Mouse (Mus musculus) retina, embryonic 14.5 days (tissue): ENCODE measurements around the gene Ntsr1.

Experiments used
- DNase-seq: peaks from one replicate; pipeline ENCODE4 v3.0.0-alpha.2; 2015; ENCODE audit warnings: low spot score

The Ntsr1 gene

GRCm38 (mm10) chr2:180499741-180500140 is at the start of gene Ntsr1:
Ntsr1 (plus strand) TSS chr2:180499976.
- DNase-seq: no peak

DNA sequence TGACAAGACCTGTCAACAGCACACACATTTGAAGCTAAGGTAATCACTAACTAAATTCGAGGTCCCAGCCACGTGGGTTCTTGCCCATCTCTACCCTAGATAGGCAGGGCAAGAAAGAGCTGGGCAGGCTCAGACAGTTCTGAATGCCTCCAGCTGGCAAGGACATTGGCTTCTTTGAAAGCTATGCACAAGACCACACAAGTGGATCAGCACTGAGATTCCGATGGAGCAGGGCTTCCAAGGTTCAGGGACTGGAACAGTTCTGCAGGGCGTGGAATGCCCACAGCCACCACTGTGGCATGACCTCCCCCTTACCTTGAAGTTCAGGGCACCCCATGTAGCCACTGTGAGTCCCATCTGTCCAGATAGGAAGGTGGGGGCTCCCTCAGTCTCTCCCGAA is 49.2 kb upstream of the Ntsr1 start:
- no peak for DNase-seq

GRCm38 (mm10) chr2:180455723-180456698 is 43.8 kb upstream of the Ntsr1 start, which contains the start of gene Slco4a1:
Slco4a1 (plus strand) TSS chr2:180456245.
- peak; percentile 91 for DNase-seq

- DNase-seq: no peak
Observed at GRCm38 (mm10) chr2:180456705-180457104, 43.1 kb upstream of the Ntsr1 start.

DNA sequence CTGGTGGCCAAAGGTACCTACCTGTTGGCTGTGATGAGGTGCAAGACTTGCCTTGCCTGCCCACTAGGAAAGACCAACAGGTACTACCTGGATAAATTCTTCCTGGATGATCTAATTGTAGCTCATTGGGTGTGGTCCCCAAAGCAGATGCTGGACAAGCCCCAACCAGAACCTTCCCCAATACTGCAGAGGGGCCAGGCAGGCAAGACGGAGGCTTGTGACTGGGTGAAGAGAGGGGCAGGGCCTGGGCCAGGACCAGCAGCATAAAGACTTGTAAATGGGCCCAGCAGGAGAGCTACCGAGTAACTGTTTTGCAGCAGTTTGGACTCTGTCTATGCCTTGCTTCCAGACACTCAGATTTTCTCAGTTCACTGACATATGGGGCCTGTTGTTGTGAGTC is 42.1 kb upstream of the Ntsr1 start:
- no peak for DNase-seq

DNA sequence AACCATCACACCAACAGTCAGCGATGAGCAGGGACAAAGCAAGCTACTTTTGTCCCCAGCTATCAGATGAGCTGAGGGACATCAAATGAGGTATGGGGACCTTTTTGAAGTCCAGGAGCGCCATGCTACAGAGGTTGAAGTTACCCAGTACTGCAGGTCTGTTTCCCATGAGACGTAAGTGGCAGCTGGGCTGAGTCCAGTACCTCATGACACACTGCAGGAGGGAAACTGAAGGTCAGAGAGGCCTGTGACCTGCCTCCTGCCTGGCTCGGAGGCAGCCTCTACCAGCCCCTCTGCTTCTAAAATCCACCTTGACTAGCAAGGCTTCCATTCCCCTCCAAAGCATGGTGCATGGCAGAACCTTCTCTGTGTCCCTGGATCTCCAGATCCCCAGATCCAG is 40.3 kb upstream of the Ntsr1 start:
- no peak for DNase-seq

DNA sequence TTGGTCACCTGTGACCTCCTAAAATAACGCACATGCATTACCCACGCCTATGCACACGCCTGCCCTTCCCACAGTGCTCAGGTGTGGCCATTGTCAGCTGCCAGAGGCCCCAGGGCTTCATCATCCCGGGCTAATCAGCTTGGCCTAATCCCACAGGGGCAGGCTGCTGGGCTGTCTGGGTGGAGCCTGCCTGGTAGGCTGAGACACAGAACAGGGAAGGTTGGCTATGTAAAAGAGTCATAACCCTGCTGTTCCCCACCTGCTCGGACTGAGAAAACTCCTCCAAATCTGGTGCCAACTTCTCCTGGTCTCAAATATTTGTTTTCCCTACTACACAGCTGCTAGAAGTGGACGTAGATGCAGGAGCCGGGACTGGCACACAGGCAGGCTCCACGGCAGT is 39.0 kb upstream of the Ntsr1 start:
- DNase-seq: no peak

DNA sequence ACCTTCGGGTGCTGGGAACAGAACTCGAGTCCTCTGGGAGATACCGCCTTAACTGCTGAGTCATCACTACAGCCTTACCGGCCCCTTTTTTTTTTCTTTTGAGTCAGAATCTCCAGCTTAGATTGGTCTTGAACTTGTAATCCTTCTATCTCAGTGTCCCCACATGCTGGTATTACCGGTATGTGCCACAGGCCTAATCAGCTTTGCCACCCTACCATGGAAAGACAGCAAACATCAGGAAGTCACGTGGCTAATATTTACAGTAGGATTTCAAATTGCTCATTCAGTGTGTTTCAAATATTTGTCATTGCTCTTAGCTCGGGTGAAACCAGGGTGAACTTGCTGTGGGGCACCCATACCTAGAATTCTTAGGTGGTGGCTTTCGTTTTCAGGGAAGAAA is 37.2 kb upstream of the Ntsr1 start:
- DNase-seq: no peak

- DNase-seq: peak; percentile 54
Observed at GRCm38 (mm10) chr2:180466505-180466904, 33.3 kb upstream of the Ntsr1 start.

GRCm38 (mm10) chr2:180468871-180469270 is 30.9 kb upstream of the Ntsr1 start:
- DNase-seq: no peak

- DNase-seq: no peak
Observed at GRCm38 (mm10) chr2:180469768-180470167, 30.0 kb upstream of the Ntsr1 start.

- peak; percentile 77 for DNase-seq
Observed at GRCm38 (mm10) chr2:180472306-180473079, 27.3 kb upstream of the Ntsr1 start.

- DNase-seq: peak; percentile 90
Observed at GRCm38 (mm10) chr2:180473080-180473440, 26.7 kb upstream of the Ntsr1 start.

DNA sequence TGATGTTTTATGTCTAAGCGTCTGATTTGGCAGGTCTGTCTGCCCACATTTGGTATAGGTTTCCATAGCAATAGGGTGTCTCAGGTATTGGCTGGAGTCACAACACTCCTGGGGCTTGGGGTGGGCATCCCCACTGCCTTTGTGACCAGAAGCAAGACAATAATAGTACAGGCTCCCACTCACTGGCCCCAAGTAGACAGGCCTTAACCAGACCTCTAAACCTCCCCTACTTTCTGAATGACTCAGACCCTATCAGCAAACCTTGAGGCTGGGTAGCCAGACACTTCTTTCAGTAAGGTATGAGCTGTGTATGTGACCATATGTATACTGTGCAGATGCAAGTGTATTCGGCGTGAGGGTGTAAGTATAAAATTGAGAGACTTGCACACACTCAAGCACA is 24.9 kb upstream of the Ntsr1 start:
- no peak for DNase-seq

GRCm38 (mm10) chr2:180482274-180482673 is 17.5 kb upstream of the Ntsr1 start:
- DNase-seq: no peak

- DNase-seq: no peak
Observed at GRCm38 (mm10) chr2:180484882-180485281, 14.9 kb upstream of the Ntsr1 start.

- no peak for DNase-seq
Observed at GRCm38 (mm10) chr2:180485306-180485705, 14.5 kb upstream of the Ntsr1 start.

DNA sequence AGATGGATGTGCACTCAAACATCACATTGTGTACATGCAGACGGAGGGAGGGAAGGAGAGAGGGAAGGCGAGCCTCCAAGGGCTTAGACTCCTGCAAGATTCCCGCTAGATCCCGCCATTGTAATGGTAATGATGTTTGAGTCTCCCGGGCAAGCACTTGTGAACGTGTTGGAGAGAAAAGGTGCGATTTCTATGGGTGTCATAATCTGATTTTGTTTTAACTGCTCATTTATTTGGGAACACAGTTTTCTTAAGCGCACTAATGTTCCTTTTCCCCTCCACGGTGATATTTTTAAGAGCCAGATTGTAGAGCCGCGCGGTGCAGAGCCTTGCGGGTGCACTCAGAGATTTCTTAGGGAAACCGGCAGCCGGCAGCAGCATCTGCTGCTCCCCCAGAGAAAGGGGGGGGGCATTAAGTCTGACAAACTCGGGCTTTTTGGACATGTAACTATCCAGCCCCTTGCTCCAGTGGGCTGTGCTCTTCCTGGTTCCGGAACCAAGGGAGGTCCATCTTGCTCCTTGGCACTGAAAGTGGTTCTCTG is 11.5 kb upstream of the Ntsr1 start:
- DNase-seq: no peak

- no peak for DNase-seq
Observed at GRCm38 (mm10) chr2:180495906-180496305, 3.9 kb upstream of the Ntsr1 start.

GRCm38 (mm10) chr2:180500726-180501125 is 950 bp downstream of the Ntsr1 start:
- no peak for DNase-seq

DNA sequence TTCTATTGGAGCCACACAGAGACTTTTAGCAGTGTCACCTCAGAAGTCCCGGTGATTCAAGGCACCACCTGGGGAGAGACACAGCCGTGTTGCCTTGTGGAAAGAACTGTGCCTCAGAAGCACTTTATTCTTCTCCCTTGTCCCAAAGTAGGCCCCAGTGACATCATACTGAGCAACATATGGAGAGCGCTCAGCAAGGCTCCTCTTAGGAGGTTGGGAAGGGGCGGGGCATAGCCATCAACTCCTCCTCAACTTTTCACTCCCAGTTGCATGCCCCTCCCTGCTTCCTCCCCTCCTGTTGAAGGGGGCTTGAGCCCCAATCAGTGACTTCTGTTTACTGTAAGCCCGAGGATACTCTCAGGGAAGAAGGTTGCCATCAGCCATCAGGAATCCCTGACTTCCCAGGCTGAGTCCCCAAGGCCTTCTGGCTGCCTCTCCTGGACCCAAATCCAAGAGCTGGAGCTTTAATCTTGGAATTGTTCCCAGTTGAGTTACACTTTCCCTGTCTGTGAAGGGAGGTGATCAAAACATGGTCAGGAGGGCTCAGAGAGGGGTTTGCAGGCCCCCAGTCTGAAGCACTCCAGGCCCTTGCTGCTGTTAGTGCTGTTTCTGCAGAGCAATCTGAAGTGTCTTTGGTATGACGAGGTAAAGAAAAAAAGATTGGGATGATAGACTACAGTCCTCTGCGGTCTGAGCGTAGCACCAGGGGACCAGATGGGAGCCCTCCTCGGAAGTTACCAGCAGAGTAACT is 1.6 kb downstream of the Ntsr1 start:
- no peak for DNase-seq

DNA sequence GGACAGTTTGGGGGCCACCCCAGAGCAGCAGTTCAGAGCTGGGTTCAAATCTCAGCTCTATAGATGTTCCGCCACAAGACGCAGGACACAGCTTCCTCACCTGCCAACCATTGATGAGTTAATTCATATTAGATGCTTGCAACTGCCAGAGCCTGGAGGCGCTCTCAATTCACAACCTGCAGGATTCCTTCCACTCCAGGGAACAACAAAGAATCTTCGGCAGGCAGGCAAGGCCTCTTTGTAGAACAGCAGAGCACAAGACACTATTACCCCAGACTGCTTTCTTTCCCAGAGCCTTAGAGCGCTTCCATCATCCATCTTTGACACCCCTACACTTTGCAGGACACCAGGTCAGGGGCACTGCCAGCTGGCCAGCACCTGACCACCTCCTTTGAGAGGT is 6.5 kb downstream of the Ntsr1 start:
- DNase-seq: no peak
